Mouse (Mus musculus) erythroblast, embryonic 14.5 days (primary cell): ENCODE measurements around the gene Nhsl2. TPM values are rescaled to one million over a fixed set of nuclear protein-coding genes. Genes with fewer than 3 reads are reported as not detected.

Experiments
- H3K27me3 ChIP-seq: 2 replicates; pipeline ENCODE4 v1.6.1; 2012; ENCODE audit warnings: inconsistent platforms; ENCODE audit not compliant: control insufficient read depth
- H3K36me3 ChIP-seq: 2 replicates; pipeline ENCODE4 v1.6.1; 2012; ENCODE audit warnings: mild to moderate bottlenecking, inconsistent platforms; ENCODE audit not compliant: control insufficient read depth
- H3K4me1 ChIP-seq: 2 replicates; pipeline ENCODE4 v1.6.1; 2012; ENCODE audit warnings: inconsistent platforms; ENCODE audit not compliant: control insufficient read depth
- H3K4me3 ChIP-seq: replicated peaks from 2 replicates; pipeline ENCODE3; 2012; ENCODE audit warnings: moderate library complexity, mild to moderate bottlenecking, inconsistent platforms
- H3K9me3 ChIP-seq: 2 replicates; pipeline ENCODE4 v1.6.1; 2012; ENCODE audit warnings: low read length, inconsistent platforms, mixed read lengths; ENCODE audit not compliant: control insufficient read depth
- GATA1 ChIP-seq: IDR thresholded peaks from 2 replicates; pipeline ENCODE4 v1.6.1; 2012; ENCODE audit warnings: low read length, inconsistent platforms, mixed read lengths
- TAL1 ChIP-seq: IDR thresholded peaks from 3 replicates; pipeline ENCODE4 v1.6.1; 2012; ENCODE audit warnings: low read length, inconsistent platforms, mixed read lengths
- polyA plus RNA-seq: library from polyadenylated mRNA; stranded (reverse); fragments of >175 nt; gene quantifications from 2 replicates; pipeline ENCODE4 v1.2.3, GENCODE M21; 2012

Gene Nhsl2
- polyA plus RNA-seq, 1 experiment, result not detected

DNA sequence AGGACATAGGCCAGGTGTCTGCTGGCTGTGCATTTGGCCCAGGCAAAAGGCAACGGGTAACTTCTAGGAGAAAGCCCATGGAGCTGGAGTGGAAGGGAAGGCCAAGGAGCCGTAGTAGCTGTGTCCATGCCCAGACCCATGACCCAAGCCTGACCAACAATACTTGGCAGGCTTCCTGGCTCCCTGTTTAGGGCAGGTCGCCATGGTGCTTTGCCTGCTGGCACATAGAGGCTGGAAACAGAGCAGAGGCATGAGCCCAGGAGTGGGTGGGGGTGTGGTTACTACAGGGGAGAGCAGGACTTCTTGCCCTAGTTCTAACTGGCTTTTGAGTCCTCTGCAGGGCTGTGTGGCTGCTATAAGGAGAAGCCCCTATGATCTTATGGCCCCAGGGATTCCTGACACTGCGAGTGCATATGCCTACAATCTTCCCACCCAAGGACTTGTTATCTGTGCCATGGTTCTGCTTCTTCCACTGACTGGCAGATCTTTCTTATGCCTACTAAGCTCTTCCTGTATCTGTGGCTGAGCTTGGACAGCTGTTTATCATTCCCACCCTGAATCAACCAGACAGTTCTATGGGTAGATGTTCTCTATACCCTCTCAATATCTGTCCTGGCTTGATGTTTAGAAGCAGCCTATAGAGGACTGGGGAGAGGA is 40.8 kb downstream of the Nhsl2 start:
- peaks cover 13% of the 10 kb centered on the region; the same call in 1 of the 2 replicates for H3K27me3 ChIP-seq
- no peaks in the 10 kb centered on the region for H3K4me1 ChIP-seq
- H3K36me3 ChIP-seq, result no peaks in the 10 kb centered on the region
- no peaks in the 10 kb centered on the region for H3K9me3 ChIP-seq
- no peak overlapping the region for H3K4me3 ChIP-seq
- TF ChIP-seq GATA1, result no peak
- no peak for TF ChIP-seq TAL1

DNA sequence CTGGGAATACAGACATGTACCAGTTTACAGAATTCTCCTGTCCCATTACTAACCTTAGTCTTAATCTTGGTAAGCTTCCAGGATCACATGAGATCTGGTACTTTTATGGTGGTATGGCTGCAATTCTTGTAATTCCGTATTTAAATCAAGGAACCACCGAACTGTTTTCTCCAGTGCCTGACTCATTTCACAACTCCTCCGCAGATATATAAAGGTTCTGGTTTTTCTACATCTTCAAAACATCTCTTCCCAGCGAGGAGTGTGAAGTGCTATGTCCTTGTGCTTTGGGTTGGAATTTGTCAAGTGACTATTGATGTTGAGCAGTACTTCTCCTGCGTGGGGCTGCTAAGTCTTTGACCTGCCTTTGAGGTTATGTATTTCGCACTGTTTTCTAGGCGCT is 44.6 kb downstream of the Nhsl2 start:
- Histone ChIP-seq H3K36me3 (no peaks in the 10 kb centered on the region), H3K4me3 (no peak overlapping the region), H3K4me1 (no peaks in the 10 kb centered on the region), H3K27me3 (peaks cover 7% of the 10 kb centered on the region), H3K9me3 (no peaks in the 10 kb centered on the region)
- TF ChIP-seq GATA1 (no peak), TAL1 (no peak)

DNA sequence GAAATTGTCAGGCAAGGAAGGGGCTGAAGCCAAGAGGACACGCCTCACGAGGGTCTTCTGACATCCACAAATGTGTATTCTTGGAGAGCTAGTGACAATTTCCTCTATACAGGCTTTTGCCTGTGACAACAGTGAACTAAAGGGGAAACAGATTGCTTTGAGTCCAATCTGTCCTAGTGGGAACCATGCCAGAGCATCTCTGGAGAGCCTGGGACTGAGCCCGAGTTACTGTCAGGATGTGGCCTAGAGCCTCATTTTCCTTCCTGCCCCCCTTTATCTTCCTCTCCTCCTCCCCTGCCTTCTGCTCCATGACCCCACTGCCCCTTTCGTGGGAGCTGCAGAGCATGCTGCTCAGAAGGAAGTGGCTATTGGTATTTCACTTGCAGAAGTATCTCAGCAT is 49.2 kb downstream of the Nhsl2 start:
- H3K9me3 ChIP-seq, result no peaks in the 10 kb centered on the region
- no peaks in the 10 kb centered on the region for H3K4me1 ChIP-seq
- TF ChIP-seq GATA1 (no peak), TAL1 (no peak)
- no peak overlapping the region for H3K4me3 ChIP-seq
- peaks cover 15% of the 10 kb centered on the region for H3K27me3 ChIP-seq
- H3K36me3 ChIP-seq, result no peaks in the 10 kb centered on the region

DNA sequence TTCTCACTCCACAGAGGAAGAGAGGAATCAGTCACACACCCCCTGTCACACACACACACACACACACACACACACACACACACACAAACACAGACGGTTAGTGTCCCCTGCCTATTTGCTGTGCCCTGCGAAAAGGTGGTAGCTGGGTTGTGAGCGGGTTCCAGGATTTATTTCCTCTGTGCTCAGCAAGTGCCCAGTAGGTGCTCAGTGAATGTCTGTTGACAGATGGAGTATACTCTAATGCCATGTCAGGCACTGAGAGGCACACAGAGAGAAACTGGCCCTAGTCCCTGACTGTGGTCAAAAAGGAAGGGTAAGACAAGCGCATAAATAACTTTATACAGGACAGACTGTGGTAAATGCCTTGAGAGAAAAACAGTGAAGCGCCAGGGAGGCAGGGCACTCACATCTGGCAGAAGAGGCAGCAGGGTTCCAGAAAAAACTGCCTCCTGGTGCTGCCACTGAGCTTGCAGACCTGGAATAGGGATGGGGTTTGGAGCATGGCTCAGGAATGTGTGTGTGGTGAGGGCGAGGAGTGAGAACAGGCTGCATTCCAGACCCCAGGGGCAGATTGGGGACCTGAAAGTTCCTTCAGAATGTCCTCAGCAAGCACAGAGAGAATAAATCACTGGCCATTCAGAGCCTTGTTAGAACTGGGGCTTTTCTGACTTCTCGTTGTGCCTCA is 52.8 kb downstream of the Nhsl2 start:
- no peaks in the 10 kb centered on the region for H3K4me1 ChIP-seq
- no peaks in the 10 kb centered on the region for H3K9me3 ChIP-seq
- H3K4me3 ChIP-seq, result no peak overlapping the region
- H3K27me3 ChIP-seq, result peaks cover 16% of the 10 kb centered on the region
- H3K36me3 ChIP-seq, result no peaks in the 10 kb centered on the region
- TF ChIP-seq GATA1 (no peak), TAL1 (no peak)

DNA sequence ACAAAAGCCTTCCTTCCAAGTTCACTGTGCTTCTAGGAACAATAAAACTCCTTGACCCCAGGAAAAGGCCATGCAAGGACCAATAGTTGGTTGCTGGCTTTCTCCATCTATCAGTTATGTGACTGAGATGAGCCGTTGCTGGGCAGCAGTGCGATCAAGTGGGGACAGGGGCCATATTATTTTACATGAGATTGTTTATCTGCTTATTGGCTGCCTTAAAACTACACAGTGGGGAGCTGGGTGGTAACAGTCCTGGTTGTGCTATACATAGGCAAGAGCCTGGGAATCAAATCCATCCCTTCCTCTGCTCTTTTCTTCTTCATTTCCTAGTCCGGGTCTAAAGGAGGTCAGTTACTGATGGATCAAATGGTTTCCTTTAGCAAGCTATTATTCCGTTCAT is 53.4 kb downstream of the Nhsl2 start:
- no peaks in the 10 kb centered on the region for H3K9me3 ChIP-seq
- H3K27me3 ChIP-seq, result peaks cover 17% of the 10 kb centered on the region
- H3K4me3 ChIP-seq, result no peak overlapping the region
- no peaks in the 10 kb centered on the region for H3K36me3 ChIP-seq
- H3K4me1 ChIP-seq, result no peaks in the 10 kb centered on the region
- TF ChIP-seq TAL1 (no peak), GATA1 (no peak)

DNA sequence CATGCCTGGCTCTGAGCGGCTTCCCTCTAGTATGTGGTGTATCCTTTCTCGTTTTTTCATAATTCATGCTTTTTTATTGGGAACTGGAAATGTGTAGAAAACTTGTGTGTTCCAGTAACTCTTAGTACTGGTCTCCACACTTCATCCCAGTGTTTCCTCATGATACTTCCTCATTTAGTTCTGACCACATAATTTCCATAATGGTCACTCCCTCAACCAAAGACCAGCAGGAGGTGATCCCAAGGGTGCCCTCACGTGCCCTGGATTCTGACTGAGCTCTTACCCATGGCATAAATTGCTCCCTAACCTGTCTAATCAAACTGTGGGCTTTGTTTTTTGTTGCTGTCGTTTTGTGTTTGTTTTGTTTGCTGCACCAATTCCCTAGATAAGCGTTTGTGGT is 58.1 kb downstream of the Nhsl2 start:
- Histone ChIP-seq H3K27me3 (peaks cover 11% of the 10 kb centered on the region), H3K4me1 (no peaks in the 10 kb centered on the region), H3K4me3 (no peak overlapping the region), H3K9me3 (no peaks in the 10 kb centered on the region), H3K36me3 (no peaks in the 10 kb centered on the region)
- TF ChIP-seq TAL1, result no peak
- no peak for TF ChIP-seq GATA1

DNA sequence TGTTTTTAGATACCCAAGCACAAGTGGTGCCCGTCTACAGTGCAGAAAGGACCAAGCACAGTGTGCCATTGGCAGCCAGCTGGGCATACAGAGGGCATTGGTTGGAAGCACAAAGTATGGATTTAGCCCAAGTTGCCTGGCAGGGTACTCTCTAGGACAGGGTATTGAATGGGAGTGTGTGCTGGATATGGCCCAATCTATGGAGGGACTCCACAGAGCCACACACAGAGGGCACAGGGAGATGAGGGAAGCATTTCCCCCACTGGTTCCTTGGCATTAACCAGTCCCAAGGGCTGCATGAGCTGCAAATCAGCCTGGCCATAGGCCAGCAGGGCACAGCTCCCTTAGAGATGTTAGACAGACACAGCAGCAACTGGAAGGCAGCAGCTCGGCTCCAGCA is 79.9 kb downstream of the Nhsl2 start:
- Histone ChIP-seq H3K36me3 (no peaks in the 10 kb centered on the region), H3K4me3 (no peak overlapping the region), H3K27me3 (peaks cover 7% of the 10 kb centered on the region), H3K4me1 (no peaks in the 10 kb centered on the region), H3K9me3 (no peaks in the 10 kb centered on the region)
- TF ChIP-seq TAL1 (no peak), GATA1 (no peak)

DNA sequence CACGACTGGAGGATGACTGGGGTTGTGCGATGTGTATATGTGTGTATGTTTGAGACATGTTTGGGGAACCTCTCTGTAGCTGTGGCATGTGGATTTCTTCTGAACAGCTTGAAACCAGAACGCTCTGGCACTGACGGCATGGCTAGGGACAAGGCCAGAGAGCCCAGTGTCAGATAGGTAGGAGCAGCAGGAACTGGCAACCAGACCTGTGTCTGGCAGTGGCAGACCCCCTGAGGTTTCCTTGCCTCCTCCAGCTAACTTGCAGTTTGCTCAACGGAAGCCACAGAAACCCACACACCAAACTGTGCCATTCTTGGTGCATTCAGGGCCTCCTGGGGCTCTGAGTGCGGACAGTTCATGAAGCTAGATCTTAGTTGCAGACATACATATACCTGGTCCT is 81.1 kb downstream of the Nhsl2 start:
- Histone ChIP-seq H3K9me3 (no peaks in the 10 kb centered on the region), H3K27me3 (peaks cover 7% of the 10 kb centered on the region), H3K4me1 (no peaks in the 10 kb centered on the region), H3K36me3 (no peaks in the 10 kb centered on the region), H3K4me3 (no peak overlapping the region)
- no peak for TF ChIP-seq GATA1
- TF ChIP-seq TAL1, result no peak

DNA sequence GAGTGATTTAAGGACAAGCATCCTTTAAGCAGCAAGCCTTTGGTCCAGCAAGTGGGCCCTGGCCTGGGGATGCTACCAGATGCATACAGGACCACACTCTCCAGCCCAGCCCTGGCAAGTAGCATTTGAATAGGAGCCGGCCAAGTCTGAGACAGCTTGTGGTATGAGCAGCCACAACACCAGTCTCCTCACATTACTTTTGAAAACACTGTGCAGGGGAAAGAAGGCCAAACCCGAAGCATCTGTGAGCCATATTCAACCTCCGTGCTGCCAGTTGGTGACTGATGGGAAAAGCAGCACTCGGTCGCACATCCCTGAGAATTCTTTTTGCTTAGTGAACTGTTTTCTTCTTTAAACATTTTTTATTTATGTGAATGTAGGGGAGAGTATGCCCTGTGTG is 81.8 kb downstream of the Nhsl2 start:
- no peak overlapping the region for H3K4me3 ChIP-seq
- H3K27me3 ChIP-seq, result peaks cover 7% of the 10 kb centered on the region
- no peaks in the 10 kb centered on the region for H3K9me3 ChIP-seq
- H3K36me3 ChIP-seq, result no peaks in the 10 kb centered on the region
- no peaks in the 10 kb centered on the region for H3K4me1 ChIP-seq
- TF ChIP-seq GATA1 (no peak), TAL1 (no peak)
